Mouse (Mus musculus): ENCODE measurements around the gene Nin. TPM values are rescaled to one million over a fixed set of nuclear protein-coding genes. Genes with fewer than 3 reads are reported as not detected.

Gene Nin
- total RNA-seq, 1 experiment from 2014 or later, result 142 TPM

- ATAC-seq (replicated peaks; ENCODE audit: insufficient number of reproducible peaks, low FRiP score, low TSS enrichment, poor library complexity, severe bottlenecking), result no peak
These were observed 136.0 kb downstream of the Nin start for GRCm38 (mm10) chr12:69977376-69977998.

- no peak for ATAC-seq (replicated peaks; ENCODE audit: insufficient number of reproducible peaks, low FRiP score, low TSS enrichment, poor library complexity, severe bottlenecking)
These were observed 136.8 kb downstream of the Nin start for GRCm38 (mm10) chr12:69976688-69977087.

GRCm38 (mm10) chr12:69973666-69974065 lies 139.9 kb downstream of the Nin start:
- no peak for ATAC-seq (replicated peaks; ENCODE audit: insufficient number of reproducible peaks, low FRiP score, low TSS enrichment, poor library complexity, severe bottlenecking)

DNA sequence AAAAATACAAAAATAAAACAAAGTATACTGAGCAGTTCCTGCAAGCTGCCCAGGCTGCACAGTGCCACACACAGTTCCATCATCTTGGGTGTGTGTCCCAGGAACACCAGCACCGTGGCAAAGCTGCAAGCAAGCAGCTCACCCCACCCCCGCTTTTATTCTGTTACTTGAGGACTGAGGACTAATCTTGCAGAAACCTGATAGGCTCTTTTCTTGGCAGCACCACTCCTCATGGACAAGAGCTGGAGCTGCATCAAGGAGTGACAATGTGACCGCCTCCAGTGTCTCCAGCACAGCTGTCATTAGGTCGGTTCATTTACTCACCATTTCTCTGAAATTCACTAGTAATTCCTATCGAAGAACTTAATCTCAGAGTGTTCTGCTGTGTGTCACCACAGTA lies 145.4 kb downstream of the Nin start:
- no peak for ATAC-seq (replicated peaks; ENCODE audit: insufficient number of reproducible peaks, low FRiP score, low TSS enrichment, poor library complexity, severe bottlenecking)

DNA sequence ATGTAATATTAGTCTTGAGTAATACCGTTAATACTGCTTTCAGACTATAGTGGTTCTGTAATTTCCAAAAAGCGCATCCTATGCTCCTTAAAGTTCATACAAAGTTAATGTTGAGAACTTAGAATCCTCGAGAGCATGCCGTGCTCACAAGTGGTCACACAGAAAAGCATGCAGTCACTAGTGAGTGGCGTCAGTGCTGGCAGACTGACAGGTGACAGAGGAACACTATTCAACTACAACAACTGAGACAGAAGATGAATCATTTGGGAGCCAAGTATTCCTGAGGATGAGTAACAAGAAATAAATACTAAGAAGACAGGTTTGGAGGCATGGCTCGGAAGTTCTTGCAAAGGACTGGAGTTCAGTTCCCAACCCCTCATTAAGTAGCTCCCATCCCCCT lies 146.4 kb downstream of the Nin start:
- ATAC-seq (replicated peaks; ENCODE audit: insufficient number of reproducible peaks, low FRiP score, low TSS enrichment, poor library complexity, severe bottlenecking), result no peak

GRCm38 (mm10) chr12:69966071-69966470 lies 147.4 kb downstream of the Nin start:
- no peak for ATAC-seq (replicated peaks; ENCODE audit: insufficient number of reproducible peaks, low FRiP score, low TSS enrichment, poor library complexity, severe bottlenecking)

DNA sequence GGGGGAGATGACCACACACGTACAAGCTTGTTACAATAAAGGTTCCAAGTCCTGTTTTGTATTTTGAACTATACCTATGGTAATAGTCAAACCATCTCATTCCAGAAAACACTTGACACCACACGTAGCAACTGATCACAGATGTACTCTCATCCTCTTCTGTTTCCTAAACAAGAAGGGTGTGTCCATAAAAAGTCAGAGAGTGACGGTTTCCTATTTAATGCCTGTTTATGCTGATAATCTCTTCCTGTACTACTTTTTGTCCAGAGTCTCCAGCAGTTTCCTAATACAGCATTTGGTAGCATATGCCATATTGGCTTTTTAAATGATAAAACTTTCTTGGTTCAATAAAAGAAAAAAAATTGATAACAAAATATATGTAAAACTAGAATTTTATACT lies 147.9 kb downstream of the Nin start:
- ATAC-seq (replicated peaks; ENCODE audit: insufficient number of reproducible peaks, low FRiP score, low TSS enrichment, poor library complexity, severe bottlenecking), result no peak

- no peak for ATAC-seq (replicated peaks; ENCODE audit: insufficient number of reproducible peaks, low FRiP score, low TSS enrichment, poor library complexity, severe bottlenecking)
These were observed 150.4 kb downstream of the Nin start for GRCm38 (mm10) chr12:69963141-69963540.

DNA sequence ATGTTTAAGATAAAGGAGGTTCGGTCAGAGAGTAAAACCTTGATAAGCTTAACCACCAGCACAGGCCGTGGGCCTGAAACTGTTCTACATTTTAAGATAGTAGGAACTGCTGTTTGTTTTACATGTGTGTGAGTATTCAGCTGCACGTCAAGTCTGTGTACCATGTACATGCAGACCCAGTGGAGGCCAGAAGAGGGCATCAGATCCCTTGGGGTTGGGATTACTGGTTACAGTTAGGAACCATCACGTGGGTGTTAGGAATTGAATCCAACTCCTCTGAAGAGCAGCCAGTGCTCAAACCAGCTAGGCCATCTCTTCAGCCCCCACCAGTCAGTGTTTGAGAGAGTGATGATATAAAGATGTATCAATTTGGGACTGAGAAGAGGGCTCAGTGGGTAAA lies 151.0 kb downstream of the Nin start:
- no peak for ATAC-seq (replicated peaks; ENCODE audit: insufficient number of reproducible peaks, low FRiP score, low TSS enrichment, poor library complexity, severe bottlenecking)

Other genes starting within 250 kb of the Nin start
- gene Atl1, start 221.1 kb downstream of the Nin start, total RNA-seq (2017), result 0.85 to 2.1 TPM (median 1.1 TPM) in 3 replicates
- 41.3 to 64.2 TPM (median 51.0 TPM) in 3 replicates for gene Map4k5, start 220.5 kb downstream of the Nin start, total RNA-seq (2017)
- 38.9 to 63.2 TPM (median 58.3 TPM) in 3 replicates for gene Sav1, start 126.7 kb downstream of the Nin start, total RNA-seq (2017)
- gene Abhd12b, start 40.4 kb upstream of the Nin start, total RNA-seq (2017), result not detected in 3 replicates
- gene Pygl, start 117.8 kb upstream of the Nin start, total RNA-seq (2017), result 119 to 295 TPM (median 259 TPM) in 3 replicates
- 0.43 to 0.49 TPM in 2 of 3 replicates, not detected in the other for gene Trim9, start 233.9 kb upstream of the Nin start, total RNA-seq (2017)